Mouse (Mus musculus) G1E (cell line): ENCODE results near the gene Ino80.

Experiments used
- CTCF ChIP-seq: IDR thresholded peaks from 2 replicates; pipeline ENCODE4 v1.5.1; 2012; ENCODE audit warnings: low read depth, low read length, inconsistent platforms, mixed read lengths
- GATA1 ChIP-seq: IDR thresholded peaks from 2 replicates; pipeline ENCODE4 v1.6.1; 2012; ENCODE audit warnings: borderline replicate concordance, low read length, inconsistent platforms, mixed read lengths
- GATA2 ChIP-seq: IDR thresholded peaks from 2 replicates; pipeline ENCODE4 v1.6.1; 2012; ENCODE audit warnings: low read depth, low read length, inconsistent platforms, borderline replicate concordance

- TF ChIP-seq GATA1 = no peak
- TF ChIP-seq GATA2 = no peak
- TF ChIP-seq CTCF = no peak
Measured at GRCm38 (mm10) chr2:119411016-119411415, 66.5 kb downstream of the Ino80 start.
